Mouse (Mus musculus) C2C12 (cell line): ENCODE measurements around the gene Rnase12.

ENCODE experiments used
- CTCF ChIP-seq: IDR thresholded peaks from one replicate; pipeline ENCODE4 v1.5.1; 2011; ENCODE audit not compliant: control insufficient read depth, insufficient read depth, insufficient read length
- MAX ChIP-seq: IDR thresholded peaks from one replicate; pipeline ENCODE4 v1.6.1; 2011; ENCODE audit warnings: mild to moderate bottlenecking, control low read depth
- MYOD1 ChIP-seq: IDR thresholded peaks from one replicate; pipeline ENCODE4 v1.6.1; 2011; ENCODE audit warnings: low read depth; ENCODE audit not compliant: control insufficient read depth, insufficient read length
- MYOG ChIP-seq: IDR thresholded peaks from one replicate; pipeline ENCODE4 v1.6.1; 2011; ENCODE audit not compliant: control insufficient read depth, insufficient read length; ENCODE audit errors: extremely low read depth
- USF1 ChIP-seq: IDR thresholded peaks from one replicate; pipeline ENCODE4 v1.6.1; 2011; ENCODE audit warnings: low read depth, mild to moderate bottlenecking, control low read depth, moderate library complexity

DNA sequence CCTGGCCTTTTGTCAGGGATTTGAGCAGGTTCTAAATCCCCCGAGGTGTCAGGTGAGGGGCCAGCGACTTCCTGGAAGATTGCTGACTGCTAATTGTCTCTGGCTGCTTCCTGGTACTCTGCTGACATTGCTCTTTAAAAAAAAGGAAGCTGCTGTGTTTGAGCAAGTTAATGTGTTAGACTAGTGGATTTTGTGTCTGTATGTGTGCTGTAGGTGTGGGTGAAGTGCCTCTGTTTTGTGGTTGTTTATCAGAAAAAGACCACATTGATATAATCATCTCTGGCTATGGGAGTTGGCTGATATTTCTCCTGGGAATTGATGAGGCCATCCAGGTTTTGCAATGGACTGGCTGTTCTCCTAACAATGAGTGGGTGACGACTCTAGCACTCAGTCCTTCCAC is 36.0 kb upstream of the Rnase12 start:
- no peak for TF ChIP-seq MAX
- TF ChIP-seq CTCF: no peak
- TF ChIP-seq USF1: no peak
- no peak for TF ChIP-seq MYOD1
- TF ChIP-seq MYOG: no peak
